Mouse (Mus musculus) right cerebral cortex, postnatal 10 days (tissue): Measurements from ENCODE around the gene Cidec.
A peak's percentile ranks its signal among the peaks of the same experiment; 100 is the strongest.

ENCODE experiments used
- DNase-seq, 2 experiments: peaks; one replicate each; pipeline ENCODE4 v3.0.0; 2021; ENCODE audit warnings: low spot score in 2 of 2

The Cidec gene

DNA sequence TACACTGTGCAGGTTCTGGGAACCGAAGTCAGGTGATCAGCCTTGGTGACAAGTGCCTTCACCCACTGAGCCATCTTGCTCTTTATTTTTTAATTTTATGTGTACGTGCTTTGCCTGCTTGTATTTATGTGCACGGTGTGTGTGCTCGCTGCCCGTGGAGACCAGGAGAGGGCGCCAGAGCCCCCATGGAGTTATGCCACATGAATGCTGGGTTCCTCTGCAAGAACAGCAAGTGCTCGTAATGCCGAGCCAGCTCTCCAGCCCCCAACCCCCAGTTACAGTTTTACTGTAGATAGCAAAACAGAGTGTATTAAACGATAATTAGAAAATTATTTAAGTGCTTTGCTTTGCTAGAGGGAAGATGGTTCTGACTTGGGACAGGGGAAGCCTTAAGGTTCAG is 28.9 kb downstream of the Cidec start:
- no peak for DNase-seq

DNA sequence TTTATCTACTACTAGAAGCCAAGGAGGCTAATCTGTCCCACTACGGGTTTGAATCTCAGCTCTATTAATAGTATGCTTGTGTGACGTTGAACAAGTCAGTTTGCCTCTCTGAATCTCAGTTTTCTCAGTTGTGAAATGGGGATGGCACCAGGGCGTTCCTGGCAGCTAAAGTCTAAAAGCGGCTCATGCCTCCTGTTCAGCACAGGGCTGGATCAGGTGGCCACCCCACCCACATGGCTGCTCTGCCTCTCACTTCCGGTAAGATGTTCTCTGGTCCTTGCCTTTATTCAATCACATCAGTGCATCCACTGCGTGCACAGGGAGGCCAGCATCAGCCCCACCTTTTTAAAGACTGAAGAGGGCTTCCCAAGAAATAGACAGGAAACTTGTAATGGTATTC is 30.1 kb downstream of the Cidec start:
- DNase-seq = no peak

DNA sequence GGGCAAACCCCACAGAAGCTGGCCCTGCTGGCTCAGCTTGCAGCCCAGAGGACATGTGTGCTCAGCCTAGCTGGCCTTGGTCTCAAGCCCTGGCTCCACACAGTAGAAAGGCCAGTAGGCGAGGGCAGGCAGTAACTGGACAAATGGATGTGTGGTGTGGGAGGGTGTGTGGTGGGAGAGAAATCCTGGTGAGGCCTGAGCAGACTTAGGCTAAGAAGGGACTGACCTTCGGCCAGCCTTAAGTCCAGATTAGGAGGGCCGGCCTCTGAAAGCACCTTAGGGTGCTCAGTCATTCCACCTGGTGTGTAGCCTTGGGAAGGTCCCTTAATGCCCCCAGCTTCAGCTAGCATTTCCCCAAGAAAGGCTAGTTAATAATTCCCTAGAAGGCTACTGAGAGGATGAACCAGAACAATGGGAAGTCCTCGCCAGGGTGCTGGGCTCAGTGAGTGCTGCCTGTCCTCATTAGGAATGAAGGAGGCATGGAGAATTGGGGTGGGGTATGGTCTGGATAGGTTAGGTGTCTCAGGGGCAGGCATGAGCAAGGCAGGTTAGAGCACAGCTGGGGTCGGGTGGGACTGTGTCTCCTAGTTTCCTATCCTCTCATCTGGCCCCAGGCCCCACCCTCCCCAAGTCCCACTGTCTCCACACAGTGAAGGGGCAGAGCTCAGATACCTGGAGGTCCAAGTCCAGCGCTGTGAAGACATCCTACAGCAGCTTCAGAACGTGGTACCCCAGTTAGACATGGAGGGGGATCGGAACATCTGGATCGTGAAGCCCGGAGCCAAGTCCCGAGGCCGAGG is 30.7 kb downstream of the Cidec start:
- DNase-seq = no peak

DNA sequence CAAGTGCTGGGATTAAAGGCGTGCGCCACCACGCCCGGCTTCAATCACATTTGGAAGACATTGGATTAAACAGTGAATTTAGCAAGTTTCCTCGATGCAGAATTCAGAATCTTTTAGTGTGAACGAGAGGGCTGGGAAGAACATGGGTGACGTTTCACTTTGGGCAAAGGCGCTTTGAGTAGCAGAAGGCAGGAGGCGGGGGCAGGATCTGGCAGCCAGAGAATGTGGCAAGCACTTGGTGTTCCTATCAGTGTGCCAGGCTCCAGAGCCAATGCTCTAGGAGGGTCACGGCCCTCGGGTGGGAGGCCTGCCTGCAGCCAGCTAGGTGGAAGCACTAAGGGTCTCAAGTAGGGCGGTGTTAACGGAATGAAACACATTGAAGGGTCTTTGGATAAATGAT is 33.5 kb downstream of the Cidec start:
- DNase-seq = no peak

DNA sequence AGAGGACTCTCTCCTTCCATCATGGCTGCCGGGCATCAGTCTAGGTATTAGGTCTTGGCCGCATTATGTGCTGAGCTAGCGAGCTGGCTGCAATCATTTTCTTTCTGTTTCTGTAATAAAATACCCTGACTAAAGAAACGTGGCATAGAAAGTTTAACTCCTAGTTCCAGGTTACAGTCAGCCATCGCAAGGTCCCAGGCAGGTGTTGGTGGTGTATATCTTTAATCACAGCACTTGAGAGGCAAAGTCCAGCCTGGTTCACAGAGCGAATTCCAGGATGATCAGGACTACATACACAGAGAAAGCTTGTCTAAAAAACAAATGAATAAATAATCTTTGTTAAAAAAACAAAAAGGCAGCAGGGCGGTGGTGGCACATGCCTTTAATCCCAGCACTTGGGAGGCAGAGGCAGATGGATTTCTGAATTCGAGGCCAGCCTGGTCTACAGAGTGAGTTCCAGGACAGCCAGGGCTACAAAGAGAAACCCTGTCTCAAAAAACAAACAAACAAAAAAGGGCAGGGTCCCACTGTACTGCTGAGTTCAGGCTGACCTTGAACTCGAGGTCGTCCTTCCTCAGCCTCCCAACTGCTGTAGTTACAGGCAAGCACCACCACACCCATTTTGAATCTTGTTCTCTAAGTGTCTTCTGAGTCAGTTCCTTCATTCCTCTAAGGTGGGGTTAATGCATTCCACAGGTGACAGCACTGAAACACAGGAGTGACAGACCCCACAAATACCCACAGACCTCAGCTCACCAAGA is 39.1 kb downstream of the Cidec start:
- DNase-seq = no peak

DNA sequence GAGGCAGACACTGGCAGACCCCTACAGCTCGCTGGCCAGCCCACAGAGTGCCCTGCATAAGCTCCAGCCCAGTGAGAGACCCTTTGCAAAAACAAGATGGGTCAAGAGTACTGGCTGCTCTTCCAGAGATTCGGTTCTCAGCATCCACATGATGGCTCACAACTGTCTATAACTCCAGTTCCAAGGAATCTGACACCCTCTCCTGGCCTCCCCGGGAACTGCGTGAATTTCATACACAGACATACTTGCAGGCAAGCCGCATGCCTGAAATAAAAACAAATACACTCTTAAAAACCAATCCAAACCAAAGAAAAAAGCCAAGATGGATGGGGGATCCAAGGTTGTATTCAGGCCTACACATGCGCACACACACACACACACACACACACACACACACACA is 40.1 kb downstream of the Cidec start:
- no peak for DNase-seq

DNA sequence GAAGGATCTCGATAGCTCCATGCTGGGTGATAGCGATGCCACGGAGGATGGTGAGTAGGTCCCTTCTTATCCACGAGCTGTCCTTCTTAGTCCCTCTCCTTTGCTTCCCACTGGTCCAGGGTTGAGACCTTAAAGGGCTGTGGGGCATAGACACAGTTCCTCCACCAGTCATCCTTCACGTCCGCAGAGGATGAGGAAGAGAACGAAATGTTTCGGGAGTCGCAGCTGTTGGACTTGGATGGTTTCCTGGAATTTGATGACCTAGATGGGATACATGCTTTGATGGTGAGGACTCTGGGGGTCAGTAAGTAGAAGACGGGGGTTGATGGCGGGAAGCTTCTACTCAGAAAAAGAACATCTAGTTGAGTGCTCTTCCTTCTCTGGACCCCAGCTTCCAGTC is 40.7 kb downstream of the Cidec start:
- no peak for DNase-seq

DNA sequence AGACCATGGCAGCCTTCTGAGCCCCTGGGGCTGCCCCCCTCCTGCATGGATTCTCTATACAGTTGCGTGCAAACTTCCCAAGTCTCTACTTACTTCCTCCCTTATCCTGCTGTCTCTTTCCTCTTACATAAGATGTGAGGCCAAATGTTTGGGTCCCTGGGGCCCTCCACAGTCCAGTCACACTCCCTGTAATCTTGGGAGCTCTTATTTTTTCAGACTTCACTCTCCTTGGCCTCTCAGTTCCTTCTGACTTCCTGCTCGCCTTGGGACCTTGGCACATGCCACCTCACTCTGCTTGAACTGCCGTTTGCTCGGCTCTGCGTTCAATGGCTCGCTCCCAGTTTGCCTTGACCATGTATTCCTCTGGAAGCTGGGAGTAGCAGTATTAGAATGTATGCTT is 41.6 kb downstream of the Cidec start:
- no peak for DNase-seq

DNA sequence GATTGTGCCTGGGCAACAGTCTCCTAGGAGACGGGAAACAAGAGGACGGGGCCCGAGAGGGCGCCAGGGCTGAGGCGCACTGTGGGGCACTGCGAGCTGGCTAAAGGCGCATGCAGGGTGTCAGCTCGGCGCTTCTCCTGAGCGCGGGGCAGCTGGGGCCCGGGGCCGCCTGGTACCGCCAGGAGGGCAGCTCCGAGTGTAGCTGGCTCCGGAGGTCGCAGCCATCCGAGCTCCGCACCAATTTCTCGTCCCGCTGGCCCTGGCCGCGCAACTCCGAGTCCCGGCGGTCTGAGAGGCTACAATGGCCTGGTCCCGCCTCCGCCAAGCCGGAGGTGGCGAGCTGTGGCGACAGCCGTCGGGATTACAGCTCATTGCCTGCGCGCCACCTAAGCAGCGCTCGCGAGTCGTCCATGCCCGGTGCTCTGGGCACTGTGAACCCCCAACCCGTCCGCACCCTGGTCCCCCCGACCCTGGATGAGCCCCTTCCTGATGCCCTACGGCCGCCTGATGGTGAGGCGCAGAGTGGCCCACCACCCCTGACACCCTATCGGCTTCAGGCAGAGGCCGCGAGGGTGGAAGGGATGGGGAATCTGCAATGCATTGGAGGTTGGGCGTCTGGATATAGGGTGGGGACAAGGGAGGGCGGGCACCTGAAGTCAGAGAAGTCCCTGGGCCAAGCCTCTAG is 43.0 kb downstream of the Cidec start:
- peak; percentile 71 to 74 for DNase-seq

DNA sequence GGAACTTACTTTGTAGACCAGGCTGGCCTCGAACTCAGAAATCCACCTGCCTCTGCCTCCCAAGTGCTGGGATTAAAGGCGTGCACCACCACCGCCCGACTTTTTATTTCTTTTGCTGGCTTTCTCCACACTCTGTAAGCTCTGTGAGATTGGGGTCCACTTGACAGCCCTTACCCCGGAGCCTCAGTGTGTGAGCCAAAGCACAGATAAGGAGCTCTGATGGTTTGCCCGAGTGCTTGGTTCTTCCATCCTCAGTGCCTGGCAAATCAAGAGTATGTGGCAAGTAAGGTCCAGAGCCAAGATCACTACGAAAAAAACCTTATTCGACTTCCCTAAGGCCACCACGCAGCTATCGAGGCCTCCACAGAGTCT is 43.6 kb downstream of the Cidec start:
- no peak for DNase-seq

DNA sequence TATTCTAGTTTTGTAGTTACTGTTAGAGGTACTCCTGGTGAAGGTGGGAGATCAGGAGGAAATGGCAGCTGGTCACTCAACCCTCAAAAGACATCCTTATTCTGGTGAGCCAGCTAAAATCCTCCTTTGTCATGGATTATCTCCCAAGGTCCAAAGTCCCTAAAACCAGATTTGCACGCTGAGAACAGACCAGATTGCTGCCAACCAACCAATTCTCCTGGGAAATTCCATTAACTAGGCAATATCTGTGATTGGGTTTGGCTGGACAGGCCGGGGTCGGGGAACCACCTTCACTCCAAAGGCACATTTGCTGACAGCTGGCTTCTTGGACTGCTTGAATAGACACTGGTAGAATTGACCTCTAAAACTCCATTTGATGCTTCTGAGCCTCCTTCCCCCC is 44.8 kb downstream of the Cidec start:
- DNase-seq = no peak

DNA sequence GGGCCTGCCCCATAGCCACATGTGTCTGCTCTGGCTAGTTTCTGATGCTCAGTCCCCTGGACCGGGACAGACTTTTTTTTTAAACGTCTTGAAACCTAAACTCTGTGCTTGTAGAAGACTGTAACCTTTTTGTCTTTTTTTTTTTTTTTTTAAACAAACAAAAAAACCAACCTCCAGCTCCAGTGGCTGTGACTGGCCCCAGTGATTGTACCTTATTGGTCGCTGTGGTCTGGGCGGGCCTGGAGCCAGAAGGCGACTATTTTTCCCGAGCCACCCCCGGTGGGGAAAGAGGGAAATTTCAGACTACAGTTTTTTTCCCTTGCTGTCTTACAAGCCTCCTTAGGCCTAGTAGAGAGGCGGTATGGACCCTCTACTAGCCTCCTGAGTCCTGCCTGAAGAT is 46.6 kb downstream of the Cidec start, which contains the start of gene Ttll3:
Gene Ttll3 (plus strand): TSS at position 301 of the 400 bp plus-strand sequence.
- DNase-seq = no peak

DNA sequence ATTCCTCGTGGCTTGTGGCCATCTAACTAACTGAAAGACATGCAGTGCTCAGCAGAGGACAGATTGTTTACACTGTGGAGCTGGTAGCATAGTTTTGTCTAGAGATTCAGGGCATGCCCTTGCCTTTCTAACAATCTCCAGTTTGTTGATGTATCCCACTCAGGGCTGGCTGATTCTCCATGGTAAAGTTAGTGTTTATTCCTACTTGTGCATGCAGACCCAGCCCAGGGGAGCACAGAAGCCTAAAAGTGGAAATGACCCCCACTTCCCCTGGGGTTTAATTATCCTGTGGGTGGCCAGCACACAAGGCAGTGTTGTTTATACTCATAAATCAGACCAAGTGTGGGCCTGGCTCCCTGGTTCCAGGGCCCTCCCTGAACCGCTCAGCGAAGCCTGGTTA is 49.5 kb downstream of the Cidec start:
- DNase-seq = no peak

DNA sequence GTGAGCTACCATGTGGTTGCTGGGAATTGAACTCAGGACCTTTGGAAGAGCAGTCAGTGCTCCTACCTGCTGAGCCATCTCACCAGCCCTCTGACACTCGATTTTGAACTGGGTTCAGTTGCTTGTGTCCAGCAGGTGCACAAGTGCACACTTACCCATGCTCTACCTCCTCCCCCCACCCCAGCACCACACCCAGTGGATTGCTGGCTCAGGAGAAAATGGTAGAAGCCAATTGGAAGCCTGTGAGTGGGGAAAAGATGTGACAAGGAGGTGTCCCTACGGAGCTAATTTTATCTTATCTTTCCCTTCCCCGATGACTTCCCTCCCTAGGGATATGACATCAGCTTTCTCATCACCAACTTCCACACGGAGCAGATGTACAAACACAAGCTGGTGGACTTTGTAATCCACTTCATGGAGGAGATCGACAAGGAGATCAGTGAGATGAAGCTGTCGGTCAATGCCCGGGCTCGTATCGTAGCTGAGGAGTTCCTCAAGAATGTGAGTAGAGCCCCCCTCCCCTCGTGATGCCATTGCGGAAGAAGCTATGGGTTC is 50.3 kb downstream of the Cidec start:
- no peak for DNase-seq

DNA sequence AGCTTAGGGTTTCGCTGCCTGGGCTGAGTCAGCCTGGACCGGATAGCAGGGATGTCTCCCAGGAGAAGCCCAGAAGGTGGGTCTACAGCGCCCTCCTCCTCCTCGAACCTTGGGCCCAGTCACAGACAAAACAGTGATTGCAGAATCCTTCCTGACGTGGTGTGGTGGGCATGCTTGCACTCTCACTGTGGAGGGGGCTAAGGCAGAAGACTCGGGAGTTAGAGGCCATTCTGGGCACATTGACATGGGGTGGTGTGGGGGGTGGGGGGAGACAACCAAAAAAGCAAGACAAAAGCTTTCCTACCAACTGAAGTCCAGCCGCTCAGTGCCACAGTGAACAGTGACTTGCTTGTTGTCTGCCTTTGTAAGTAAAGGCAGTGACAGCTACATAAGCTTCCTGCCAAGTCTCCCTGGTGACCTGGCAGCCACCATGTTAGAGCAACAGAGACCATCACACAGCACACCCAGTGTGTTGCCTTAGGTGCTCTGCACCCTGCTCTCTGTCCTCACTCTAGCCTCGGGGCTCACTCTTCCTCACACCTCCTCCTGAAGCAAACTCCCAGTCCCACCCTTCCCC is 51.1 kb downstream of the Cidec start:
- peak; percentile 62 to 75 for DNase-seq

DNA sequence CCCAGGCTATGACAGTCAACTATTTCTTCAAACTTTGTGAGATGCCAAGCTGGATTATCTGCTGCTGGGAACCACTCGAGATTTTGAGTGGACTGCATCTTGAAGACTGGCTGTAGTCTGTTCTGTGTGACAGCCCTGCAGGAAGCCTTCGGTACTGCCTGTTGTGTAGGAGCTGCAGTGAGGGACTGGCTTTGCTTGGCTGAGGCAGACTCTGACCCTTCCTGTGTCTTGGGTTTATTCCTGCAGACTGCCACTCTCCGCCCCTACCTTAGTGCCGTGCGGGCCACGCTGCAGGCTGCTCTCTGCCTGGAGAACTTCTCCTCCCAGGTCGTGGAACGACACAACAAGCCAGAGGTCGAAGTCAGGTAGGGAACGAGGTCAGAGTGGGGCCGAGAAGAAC is 55.1 kb downstream of the Cidec start:
- DNase-seq = no peak

DNA sequence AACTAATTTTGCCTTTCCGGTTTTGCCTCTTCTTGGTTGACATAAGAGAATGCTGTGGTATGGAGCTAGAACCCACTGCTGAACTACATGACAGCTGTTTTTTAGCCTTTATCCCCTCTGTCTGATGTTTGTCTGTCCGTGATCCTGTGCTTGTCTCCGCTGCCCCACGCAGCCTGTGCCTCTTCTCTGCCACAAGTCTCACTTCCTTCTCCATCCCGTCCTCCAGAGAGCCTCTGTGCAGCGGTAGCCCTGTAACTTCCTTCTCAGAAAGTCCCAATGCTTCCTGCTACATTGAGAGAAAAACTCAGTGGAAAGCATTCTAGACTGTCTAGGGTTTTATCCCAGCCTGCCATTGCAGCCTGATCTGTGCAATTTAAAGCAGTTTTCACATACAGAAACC is 56.3 kb downstream of the Cidec start:
- no peak for DNase-seq

DNA sequence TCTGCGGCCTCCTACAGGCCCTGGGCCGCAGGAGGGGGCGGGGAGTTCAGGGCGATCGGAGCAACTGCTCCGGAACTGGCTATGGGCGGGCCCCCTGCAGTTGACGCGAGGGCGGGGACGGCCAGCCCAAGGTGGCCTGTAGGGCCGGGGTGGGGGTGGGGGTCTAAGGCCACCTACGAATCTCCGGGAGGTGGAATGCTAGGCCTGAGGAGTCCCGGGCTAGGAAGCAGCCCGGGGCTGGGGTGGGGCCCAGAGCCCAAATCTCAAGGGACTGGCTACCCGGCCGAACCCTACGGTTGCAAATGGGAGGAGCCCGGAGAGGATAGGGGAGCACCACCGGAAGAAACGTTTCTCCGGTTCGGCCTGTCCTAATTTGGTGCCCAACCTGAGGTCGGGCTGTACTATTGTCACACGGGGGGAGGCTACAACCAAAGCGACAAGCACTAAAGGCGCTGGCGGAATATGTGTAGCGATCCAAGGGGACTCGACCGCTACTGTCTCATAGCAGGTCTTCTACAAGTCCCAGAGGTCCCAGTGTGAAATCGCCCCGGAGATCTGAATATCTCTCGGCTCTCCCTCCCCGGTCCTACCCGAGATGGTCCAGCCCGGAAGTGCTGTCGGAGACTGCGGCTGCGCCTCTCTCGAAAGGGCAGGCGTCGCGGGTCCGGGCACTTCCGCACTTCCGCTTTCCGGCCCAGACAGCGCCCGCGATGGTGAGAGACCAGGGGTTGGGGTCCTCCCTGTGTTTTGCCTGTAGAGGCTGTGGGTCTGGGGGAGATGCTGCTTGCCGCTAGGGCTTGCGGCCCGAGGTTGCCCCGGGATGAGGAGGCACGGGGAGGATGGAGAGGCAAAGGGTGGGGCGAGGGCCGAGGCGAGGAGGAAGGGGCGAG is 57.8 kb downstream of the Cidec start, which contains the start of the genes Tada3 and Arpc4:
Gene Tada3 (minus strand): TSS at position 388 of the 890 bp plus-strand sequence.
Gene Arpc4 (plus strand): TSS at position 620 of the 890 bp plus-strand sequence.
- DNase-seq = peak; percentile 94

DNA sequence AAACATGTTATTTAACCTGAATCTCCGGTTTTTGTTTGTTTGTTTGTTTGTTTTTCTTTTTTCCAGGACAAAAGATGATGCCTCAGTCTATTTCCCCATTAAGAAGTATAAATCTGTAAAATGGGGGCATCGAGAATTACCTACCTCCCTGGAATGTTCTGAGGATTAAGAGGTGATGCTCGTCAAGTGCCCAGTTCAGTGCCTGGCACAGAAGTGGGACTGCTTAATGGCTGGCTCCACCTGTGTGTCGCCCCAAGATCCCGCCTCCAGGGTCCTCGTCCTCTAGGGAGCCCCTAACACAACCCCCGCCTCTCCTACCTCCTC is 58.4 kb downstream of the Cidec start:
- no peak for DNase-seq
